Mouse (Mus musculus): ENCODE results near the gene Fgfbp3.
"Not testable (repeated sequence)": the region's sequence is repeated elsewhere in the genome, so short reads cannot be mapped to it uniquely, and the experiment has no call there.

Fgfbp3 gene

GRCm38 (mm10) chr19:36919466-36919865, at the start of gene Fgfbp3:
TSS of gene Fgfbp3 (minus strand) at chr19:36919615.
- no peak for DNase-seq

DNA sequence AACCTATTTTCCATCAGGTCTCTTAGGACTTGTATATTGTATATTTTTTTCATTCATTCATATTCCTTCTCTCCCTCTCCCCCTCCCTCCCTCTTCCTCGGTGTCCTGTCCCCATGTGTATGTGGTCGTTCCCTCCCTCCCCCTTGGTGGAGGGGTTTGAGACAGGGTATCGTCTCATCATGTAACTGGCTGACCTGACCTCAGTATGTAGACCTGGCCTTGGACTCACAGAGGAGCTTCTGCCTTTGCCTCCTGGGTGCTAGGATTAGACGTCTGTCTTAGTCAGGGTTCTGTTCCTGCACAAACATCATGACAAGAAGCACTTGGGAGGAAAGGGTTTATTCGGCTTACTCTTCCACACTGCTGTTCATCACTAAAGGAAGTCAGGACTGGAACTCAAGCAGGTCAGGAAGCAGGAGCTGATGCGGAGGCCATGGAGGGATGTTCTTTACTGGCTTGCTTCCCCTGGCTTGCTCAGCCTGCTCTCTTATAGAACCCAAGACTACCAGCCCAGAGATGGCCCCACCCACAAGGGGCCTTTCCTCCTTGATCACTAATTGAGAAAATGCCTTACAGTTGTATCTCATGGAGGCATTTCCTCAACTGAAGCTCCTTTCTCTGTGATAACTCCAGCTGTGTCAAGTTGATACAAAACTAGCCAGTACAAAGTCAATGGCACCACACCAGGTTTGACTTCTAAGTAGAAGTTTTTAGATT, 43.3 kb upstream of the Fgfbp3 start:
- DNase-seq: not testable (repeated sequence)

GRCm38 (mm10) chr19:36961320-36961719, 41.9 kb upstream of the Fgfbp3 start:
- no peak for DNase-seq

GRCm38 (mm10) chr19:36958331-36958730, 38.9 kb upstream of the Fgfbp3 start:
- no peak for DNase-seq

DNA sequence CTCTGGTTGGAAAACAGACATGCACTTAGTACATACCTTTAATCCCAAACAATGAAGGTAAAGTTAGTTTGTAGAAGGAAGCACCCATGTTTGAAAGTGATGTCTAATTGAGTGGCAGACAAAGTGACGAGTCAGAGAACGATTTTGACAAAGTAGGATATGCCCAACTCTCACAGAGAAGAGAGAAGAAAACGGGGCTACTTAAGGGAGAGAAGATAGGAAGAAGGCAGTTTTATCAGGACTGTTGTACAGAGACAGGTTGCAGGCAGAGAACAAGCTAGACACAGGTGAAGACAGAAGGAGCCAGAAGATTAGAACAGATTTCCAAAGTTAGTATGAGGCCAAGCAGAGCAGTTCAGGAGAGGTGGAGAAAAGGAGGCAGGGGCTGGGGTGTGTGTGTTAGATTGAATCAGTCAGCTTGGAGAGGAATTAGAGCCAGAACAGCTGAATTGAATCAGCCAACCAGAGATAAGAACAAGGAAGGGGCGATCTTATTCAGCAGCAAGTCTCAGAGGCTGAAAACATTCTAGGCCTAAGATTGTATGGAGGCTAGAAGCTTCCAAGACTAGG, 34.3 kb upstream of the Fgfbp3 start:
- DNase-seq: no peak

- DNase-seq: no peak
Measured at GRCm38 (mm10) chr19:36940064-36940463, 20.6 kb upstream of the Fgfbp3 start.

DNA sequence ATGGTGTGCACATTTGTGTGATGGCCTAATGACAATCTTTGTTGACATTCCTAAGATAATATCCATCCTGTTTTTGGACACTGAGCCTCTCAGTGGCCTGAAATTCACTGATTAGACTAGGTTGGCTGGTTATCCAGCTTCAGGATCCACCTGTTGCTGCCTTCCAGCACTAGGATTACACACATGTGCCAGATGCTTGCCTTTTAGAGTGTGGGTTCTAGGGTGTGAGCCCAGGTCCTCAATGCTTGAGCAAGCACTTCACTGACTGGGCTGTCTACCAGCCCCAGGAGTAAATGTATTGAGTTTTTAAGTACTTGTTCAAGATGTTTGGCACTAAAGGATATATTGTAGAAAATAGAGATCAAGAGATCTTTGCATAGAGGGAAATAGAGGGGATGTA, 18.6 kb upstream of the Fgfbp3 start:
- no peak for DNase-seq

DNA sequence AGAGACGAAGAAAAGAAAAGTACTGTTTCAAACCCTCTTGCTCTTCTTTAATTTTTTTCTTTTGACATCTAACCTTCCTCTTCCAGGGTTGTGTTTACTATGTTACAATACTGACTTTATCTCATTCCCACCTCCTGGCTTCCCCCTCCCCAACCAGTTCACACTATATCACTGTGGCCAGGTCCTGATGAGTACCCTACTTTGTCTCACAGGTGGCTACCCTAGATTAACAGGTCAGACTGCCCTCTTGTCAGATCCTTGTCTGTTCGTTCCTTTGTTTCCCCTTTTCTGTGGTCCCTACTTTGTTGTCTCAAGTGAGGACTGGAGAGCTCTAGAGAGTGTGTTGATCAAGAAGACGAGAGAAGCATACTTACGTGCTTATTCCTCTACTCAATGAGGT, 16.9 kb upstream of the Fgfbp3 start:
- no peak for DNase-seq

DNA sequence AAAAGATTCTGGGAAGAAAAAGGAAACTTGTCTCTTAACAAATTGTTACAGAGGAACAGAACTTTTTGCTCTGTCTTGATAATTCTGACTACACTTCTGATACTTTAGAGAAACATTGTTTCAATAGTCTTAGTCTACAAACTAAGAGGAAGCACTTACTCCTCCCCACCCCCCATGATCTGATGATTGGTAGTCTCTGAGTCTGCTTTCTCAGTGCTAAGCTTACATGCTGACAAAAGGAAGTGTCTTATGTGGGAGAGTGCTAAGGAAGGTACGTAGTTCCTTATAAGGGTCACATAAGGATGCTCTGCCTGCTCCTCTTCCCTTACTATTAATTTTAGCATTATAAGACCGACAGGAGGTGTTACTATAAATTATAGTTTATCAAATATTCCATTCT, 13.2 kb upstream of the Fgfbp3 start:
- DNase-seq: no peak

GRCm38 (mm10) chr19:36932097-36932496, 12.7 kb upstream of the Fgfbp3 start:
- DNase-seq: no peak

DNA sequence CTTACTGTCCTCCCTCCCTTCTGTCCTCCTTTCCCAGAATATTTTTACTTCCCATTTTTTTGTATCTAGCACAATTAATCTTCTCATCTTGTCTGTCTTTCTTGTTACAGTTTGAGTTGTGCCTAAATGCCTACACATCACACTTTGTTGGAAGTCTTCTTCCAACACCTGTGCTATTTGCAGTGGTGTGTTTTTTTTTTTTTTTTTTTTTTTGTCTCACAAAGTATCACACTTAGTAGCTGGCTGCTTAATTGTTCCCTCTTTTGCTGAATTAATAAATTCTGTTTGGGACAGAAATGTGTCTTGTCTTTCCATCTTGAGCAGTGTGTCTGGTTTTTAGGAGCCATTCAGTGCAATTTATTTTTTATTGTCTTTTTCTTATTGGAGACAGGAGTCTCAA, 10.4 kb upstream of the Fgfbp3 start:
- DNase-seq: no peak

GRCm38 (mm10) chr19:36927800-36928361, 8.5 kb upstream of the Fgfbp3 start:
- DNase-seq: no peak

- no peak for DNase-seq
Measured at GRCm38 (mm10) chr19:36926553-36927236, 7.3 kb upstream of the Fgfbp3 start.

DNA sequence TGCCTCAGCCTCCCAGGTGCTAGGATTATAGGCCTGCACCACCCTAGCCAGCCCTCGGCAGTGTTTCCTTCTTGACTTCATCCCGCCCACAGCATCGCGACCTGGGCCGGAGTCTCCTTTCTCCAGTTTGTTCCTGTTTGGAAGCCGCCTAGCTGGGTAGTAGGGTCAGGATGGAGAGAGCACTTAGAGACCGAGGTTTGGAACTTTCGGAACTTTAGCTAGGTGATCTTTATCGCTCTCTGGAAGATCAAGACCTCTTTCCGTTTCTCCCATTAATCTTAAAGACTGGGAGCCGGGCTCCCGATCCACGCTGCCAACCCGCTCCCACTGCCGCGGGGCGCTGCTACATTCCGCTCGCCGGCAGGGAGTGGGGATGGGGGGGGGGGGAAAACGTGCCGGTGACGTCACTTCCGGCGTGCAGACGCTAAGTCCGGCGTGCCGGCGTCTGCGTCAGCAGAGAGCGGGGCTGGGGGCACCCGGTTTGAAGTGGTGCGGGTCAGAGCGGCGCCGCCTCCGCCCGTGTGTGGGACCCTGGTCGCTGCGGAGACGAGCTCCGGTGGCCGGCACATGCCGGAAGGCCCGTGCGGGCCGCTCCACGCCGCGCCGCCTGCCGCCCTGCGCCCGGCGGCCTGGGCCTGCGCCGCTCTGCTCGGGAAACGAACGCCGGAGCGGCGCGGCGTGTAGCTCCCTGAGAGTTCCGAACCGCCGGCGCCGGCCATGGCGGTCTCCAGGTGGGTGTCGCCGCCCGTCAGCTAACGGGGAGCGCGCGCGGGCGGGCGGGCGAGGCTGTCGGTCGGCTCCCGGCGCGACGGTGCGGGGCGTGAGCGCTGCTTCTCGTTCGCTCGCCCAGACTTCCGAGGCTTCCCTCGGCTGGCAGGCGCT, 6.5 kb upstream of the Fgfbp3 start, which contains the start of gene Btaf1:
Gene Btaf1 (plus strand): TSS at position 409 of the 882 bp plus-strand sequence.
- peak; percentile 82 to 94 for DNase-seq

DNA sequence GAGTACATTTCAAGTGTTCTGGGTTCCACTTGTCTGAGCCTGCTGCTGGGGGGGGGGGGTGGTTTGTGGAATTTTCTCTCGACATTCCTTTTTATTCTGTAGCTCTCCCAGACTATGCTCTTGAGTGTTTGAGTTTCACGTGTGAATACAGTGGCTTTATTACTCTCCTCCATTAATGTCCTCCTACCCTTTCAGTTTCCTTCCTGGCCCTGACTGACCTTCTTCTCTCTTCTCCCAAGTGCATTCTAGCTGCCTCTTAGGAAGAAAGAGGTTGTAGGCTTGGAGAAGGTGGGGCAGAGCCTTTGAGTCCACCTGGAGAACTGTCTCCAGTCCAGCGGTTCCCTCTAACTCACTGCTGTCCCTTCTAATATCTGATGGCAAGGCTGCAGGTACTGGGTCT, 3.5 kb upstream of the Fgfbp3 start:
- DNase-seq: no peak

DNA sequence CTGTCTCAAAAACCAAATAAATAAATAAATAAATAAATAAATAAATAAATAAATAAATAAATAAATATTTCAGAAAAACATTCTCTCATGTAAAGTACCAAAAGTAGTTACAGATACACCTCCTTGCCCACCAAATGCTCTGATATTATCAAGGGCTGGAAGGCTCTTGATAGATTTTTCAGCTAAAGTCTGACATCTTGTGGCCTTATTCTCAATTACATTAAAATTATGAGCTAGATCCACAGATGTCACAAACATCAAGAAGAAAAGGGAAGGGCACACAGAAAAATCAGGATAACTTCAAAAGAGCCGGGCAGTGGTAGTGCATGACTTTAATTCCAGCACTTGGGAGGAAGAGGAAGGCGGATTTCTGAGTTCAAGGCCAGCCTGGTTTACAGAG, 2.6 kb upstream of the Fgfbp3 start:
- no peak for DNase-seq

DNA sequence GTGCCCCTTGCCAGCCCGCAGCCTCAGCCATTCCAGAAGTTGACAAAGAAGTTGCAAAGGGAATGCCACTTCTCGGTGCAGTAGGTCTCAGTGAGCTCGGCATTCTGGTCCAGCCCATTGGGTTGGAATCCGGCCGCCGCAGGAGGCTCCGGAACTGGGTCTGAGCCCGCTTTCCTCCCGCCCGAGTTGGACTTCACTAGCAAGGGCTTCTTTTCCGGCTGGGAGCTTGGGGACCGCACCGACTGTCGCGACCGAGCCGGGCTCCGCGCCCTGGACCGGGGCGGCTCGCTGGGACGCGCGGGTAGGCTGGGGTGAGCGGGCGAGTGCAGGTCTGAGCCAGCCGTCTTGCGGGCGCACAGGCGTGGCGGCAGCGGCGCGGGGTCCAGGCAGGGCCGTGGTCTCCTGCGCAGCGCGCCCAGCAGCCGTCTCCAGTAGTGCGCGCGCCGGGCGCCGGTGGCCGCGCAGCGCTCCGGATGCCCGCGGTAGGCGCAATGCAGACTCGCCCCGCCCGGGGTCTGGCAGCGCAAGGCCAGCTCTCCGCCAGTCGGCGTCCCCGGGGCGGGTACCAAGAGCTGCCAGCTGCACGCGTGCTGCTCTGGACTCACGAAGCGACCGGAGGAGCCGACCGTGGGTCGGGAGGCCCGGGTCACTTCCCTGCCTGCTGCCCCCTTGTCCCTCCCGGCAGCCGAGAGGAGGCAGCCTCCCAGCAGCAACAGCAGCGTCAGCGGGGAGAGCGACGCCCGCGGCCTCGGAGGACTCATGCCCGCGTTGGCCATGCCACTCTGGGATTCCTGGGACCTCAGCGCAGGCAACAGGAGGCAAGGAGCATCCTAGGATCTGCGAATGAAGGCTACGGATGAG, 744 bp downstream of the Fgfbp3 start:
- peak; percentile 79 to 89 for DNase-seq

DNA sequence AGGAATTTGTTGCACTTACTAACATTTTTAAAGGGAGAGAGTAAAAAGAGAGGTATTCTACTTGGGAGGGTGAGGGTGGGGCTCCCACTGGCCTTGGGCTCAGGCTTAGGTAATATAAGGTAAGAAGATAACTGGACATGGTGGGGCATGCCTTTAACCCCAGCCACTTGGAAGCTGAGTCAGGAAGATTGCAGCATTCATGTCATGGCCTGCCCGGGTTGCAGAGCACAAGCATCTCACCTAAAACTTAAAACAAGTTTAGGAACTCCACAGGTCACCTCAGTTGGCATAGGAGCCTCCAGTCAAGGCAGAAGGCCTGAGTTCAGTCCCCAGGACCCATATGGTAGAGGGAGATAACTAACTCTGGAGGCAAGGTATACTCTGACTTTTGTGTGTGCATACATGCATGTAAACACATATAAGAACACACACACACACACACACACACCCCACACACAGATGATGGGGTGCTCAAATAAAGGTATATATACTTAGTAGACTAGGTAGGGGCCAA, 2.5 kb downstream of the Fgfbp3 start:
- DNase-seq: no peak

DNA sequence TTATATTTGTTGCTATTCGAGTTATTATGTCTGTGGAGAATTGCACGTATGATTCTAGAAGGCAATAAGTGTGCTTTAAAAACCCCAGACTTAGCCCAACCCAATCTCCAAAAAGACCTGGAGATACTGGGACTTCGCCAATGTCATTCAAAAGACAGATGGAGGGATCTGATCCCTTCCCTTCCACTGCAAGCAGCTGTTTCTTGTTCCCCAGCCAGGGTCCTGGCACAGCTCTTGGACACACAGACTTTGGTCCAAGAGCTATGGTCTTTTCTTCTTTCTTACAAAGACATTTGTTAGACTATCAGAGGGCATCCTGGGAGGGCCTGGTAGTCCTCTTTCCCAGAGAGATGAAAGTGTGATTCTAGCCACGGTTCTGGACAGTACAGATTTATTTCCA, 3.2 kb downstream of the Fgfbp3 start:
- no peak for DNase-seq

DNA sequence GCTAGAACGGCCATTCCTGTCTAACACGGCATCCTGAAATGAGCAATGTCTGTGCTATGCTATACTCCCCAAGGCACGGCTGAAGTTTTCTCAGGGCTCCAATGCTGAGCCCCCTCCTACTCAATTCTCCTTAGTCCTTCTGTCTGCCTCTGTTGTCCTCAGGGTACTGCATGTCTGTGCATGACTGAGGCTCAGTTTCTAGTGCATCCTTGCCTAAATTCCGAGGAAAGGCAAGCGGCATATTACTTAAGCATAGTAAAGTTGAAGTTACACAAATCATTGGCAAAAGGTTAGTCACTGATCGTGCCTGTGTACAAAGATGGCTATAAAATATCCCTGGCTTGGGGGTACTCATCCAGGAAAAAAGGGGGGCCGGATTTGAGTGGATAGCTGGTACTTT, 6.4 kb downstream of the Fgfbp3 start:
- DNase-seq: no peak

DNA sequence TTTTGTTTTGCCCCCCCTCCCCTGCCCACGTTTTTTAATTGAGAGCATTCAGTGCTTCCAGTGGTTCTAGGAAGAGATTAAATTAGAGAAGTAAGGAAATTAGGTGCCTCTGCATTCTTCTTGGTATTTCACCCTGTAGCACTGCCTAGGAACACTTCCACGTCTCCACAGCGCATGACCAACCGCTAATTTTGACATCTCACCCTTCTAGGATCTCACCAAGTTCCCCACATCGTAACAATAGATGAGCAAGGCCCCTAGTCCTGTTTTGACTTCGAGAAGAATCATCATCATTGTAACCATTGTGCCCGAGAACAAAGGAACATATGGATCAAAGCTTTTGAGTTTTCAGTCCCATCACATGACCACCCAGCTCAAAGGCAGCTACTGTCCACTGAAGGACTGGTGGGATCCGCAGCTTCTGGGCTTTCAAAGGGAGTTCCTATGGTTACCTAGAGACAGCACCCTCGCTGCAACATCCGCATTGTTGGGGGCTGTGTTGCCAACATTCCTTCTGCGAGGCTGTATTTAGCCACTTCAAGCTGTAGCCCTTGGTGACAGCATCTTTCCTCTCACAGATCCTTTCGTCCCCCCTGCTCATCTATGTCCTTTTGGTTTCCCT, 8.9 kb downstream of the Fgfbp3 start:
- DNase-seq: no peak

Measured in kidney, postnatal 25 days (tissue).